26 mouse cellular contexts compared by ENCODE assay signal in genomic region chr2:170534803-170535174, GRCm38 (mm10). TPM values are rescaled to one million over a fixed set of nuclear protein-coding genes. Genes with fewer than 3 reads are reported as not detected.
DNase-seq lines count a peak whose midpoint lies in the region; ATAC-seq and TF ChIP-seq lines count a peak whose summit lies in the region.
"Had no signal": no experiment of that assay in that cellular context is flagged by ENCODE, and none has a peak within 500 bp of the region (broad histone marks: within the 10 kb centered on the region; RNA-seq: fewer than 3 reads in every experiment).

No protein-coding gene starts in this region.

- 88% methylated on average over 11 of the region's 11 CpGs for WGBS in forebrain, embryonic 15.5 days
- 90% methylated on average over 11 of the region's 11 CpGs for WGBS in forebrain, embryonic 14.5 days
- WGBS in hindbrain, embryonic 10.5 days, result 96% methylated on average over 11 of the region's 11 CpGs

- no peak overlapping the region for H3K9ac ChIP-seq in forebrain, embryonic 15.5 days (replicated peaks)
- H3K9ac ChIP-seq in forebrain, embryonic 14.5 days (ENCODE audit: low read length), result no peak overlapping the region
- H3K9ac ChIP-seq: embryonic facial prominence, embryonic 13.5 days; embryonic facial prominence, embryonic 15.5 days; forebrain, embryonic 12.5 days had no signal

- DNase-seq in forebrain, embryonic 14.5 days (ENCODE audit: low spot score), result no peak
- no peak for DNase-seq in testis, postnatal 10 days (ENCODE audit: low spot score)
- no peak for DNase-seq in hindbrain, embryonic 10.5 days (ENCODE audit: low spot score)
- DNase-seq: adrenal gland, adult 2 months; adrenal gland, postnatal 10 days; adrenal gland, postnatal 25 days; B cell, adult 2 months; cerebellum, adult 11 months; cerebellum, adult 18-20 months; cerebellum, adult 8-10 months; cerebellum, adult 9-11 months; cerebellum, postnatal 14 days; cerebellum, postnatal 36 days; embryo, embryonic 11 days had no signal

- no peak overlapping the region for H3K4me2 ChIP-seq in forebrain, embryonic 15.5 days (replicated peaks)
- no peak overlapping the region for H3K4me2 ChIP-seq in forebrain, embryonic 14.5 days (ENCODE audit: low read length)
- H3K4me2 ChIP-seq: embryonic facial prominence, embryonic 13.5 days; embryonic facial prominence, embryonic 15.5 days; forebrain, embryonic 12.5 days had no signal

- H3K36me3 ChIP-seq in forebrain, embryonic 15.5 days, result no peaks in the 10 kb centered on the region
- no peaks in the 10 kb centered on the region for H3K36me3 ChIP-seq in forebrain, embryonic 14.5 days (ENCODE audit: control insufficient read depth, insufficient read depth, low read length)
- H3K36me3 ChIP-seq in testis, adult 2 months (ENCODE audit: control insufficient read depth, insufficient read depth, low read length), result no peaks in the 10 kb centered on the region
- no peaks in the 10 kb centered on the region for H3K36me3 ChIP-seq in hindbrain, embryonic 10.5 days
- H3K36me3 ChIP-seq: embryonic facial prominence, embryonic 13.5 days; embryonic facial prominence, embryonic 15.5 days; forebrain, embryonic 10.5 days; forebrain, embryonic 12.5 days; G1E had no signal

- ATAC-seq in forebrain, embryonic 15.5 days (replicated peaks), result no peak
- no peak for ATAC-seq in forebrain, embryonic 14.5 days
- ATAC-seq: CD4-positive, CD25-positive, alpha-beta regulatory T cell, adult 4 months; Patski had no signal

- H3K4me3 ChIP-seq in forebrain, embryonic 15.5 days, result no peak overlapping the region
- H3K4me3 ChIP-seq in forebrain, embryonic 14.5 days (ENCODE audit: low read depth, low read length), result no peak overlapping the region
- H3K4me3 ChIP-seq in testis, adult 2 months (ENCODE audit: control insufficient read depth, low read depth, low read length), result peak overlapping the region; percentile 71
- H3K4me3 ChIP-seq in hindbrain, embryonic 10.5 days, result no peak overlapping the region
- H3K4me3 ChIP-seq: embryonic facial prominence, embryonic 13.5 days; embryonic facial prominence, embryonic 15.5 days; erythroblast, embryonic 14.5 days; forebrain, embryonic 10.5 days; forebrain, embryonic 12.5 days had no signal

- H3K4me1 ChIP-seq in forebrain, embryonic 15.5 days, result peaks cover 15% of the 10 kb centered on the region
- H3K4me1 ChIP-seq in forebrain, embryonic 14.5 days (ENCODE audit: control insufficient read depth, insufficient read depth, low read length), result no peaks in the 10 kb centered on the region
- peaks cover 4% of the 10 kb centered on the region for H3K4me1 ChIP-seq in testis, adult 2 months (ENCODE audit: control insufficient read depth, insufficient read depth, low read length)
- no peaks in the 10 kb centered on the region for H3K4me1 ChIP-seq in hindbrain, embryonic 10.5 days (replicated peaks)
- H3K4me1 ChIP-seq: embryonic facial prominence, embryonic 13.5 days; embryonic facial prominence, embryonic 15.5 days; forebrain, embryonic 12.5 days had no signal

- H3K27me3 ChIP-seq in forebrain, embryonic 15.5 days, result no peaks in the 10 kb centered on the region
- H3K27me3 ChIP-seq in forebrain, embryonic 14.5 days (replicated peaks; ENCODE audit: control insufficient read depth, insufficient read depth, low read length), result no peaks in the 10 kb centered on the region
- no peaks in the 10 kb centered on the region for H3K27me3 ChIP-seq in testis, adult 2 months (ENCODE audit: control insufficient read depth, insufficient read depth, low read length)
- no peaks in the 10 kb centered on the region for H3K27me3 ChIP-seq in hindbrain, embryonic 10.5 days (ENCODE audit: insufficient read depth, poor library complexity, severe bottlenecking)
- H3K27me3 ChIP-seq: CH12.LX; embryonic facial prominence, embryonic 13.5 days; embryonic facial prominence, embryonic 15.5 days; forebrain, embryonic 12.5 days; Patski had no signal

- no peak for TF ChIP-seq CTCF in testis, adult 2 months (IDR thresholded peaks at IDR 0.05; ENCODE audit: control insufficient read depth, insufficient read depth, insufficient replicate concordance, low read depth, low read length)

- H3K27ac ChIP-seq in forebrain, embryonic 15.5 days (replicated peaks), result peak overlapping the region; percentile 63; the same call in 1 of the 2 replicates
- no peak overlapping the region for H3K27ac ChIP-seq in forebrain, embryonic 14.5 days (ENCODE audit: low read depth, low read length)
- peak overlapping the region; percentile 72 for H3K27ac ChIP-seq in testis, adult 2 months (ENCODE audit: control insufficient read depth, insufficient read depth, low read depth, low read length)
- H3K27ac ChIP-seq in hindbrain, embryonic 10.5 days, result no peak overlapping the region
- H3K27ac ChIP-seq: embryonic facial prominence, embryonic 13.5 days; embryonic facial prominence, embryonic 15.5 days; forebrain, embryonic 10.5 days had no signal

- H3K9me3 ChIP-seq in forebrain, embryonic 15.5 days, result no peaks in the 10 kb centered on the region
- H3K9me3 ChIP-seq in forebrain, embryonic 14.5 days (replicated peaks; ENCODE audit: control insufficient read depth, low read length), result no peaks in the 10 kb centered on the region
- H3K9me3 ChIP-seq in hindbrain, embryonic 10.5 days, result no peaks in the 10 kb centered on the region
- H3K9me3 ChIP-seq: embryonic facial prominence, embryonic 13.5 days; embryonic facial prominence, embryonic 15.5 days; forebrain, embryonic 10.5 days; forebrain, embryonic 12.5 days had no signal

- TF ChIP-seq POLR2A in testis, adult 2 months (IDR thresholded peaks at IDR 0.05; ENCODE audit: control insufficient read depth, low read depth, low read length), result peak; percentile 86; the same call in 1 of the 2 replicates

RNA-seq across cellular contexts. Expression of gene Cyp24a1, which starts 37.8 kb away (rescaled TPM):
- polyA plus RNA-seq in forebrain, embryonic 15.5 days (2015; fragmentation: Nextera tagmentation; extraction: Ambion mirVana), result 0.05 and 0.10 TPM in 2 replicates
- polyA plus RNA-seq in forebrain, embryonic 14.5 days (2014; fragmentation: Nextera tagmentation; extraction: Ambion mirVana), result not detected in 2 replicates
- polyA plus RNA-seq in testis, adult 2 months (2012; rRNA removed), result 0.34 and 0.48 TPM in 2 replicates
- 0.07 and 0.17 TPM in 2 replicates for polyA plus RNA-seq in hindbrain, embryonic 10.5 days (2016; fragmentation: Nextera tagmentation; extraction: Ambion mirVana)
- polyA plus RNA-seq: CD4-positive, CD25-positive, alpha-beta regulatory T cell, adult 4 months; embryonic facial prominence, embryonic 11.5 days; embryonic facial prominence, embryonic 13.5 days; erythroblast, embryonic 14.5 days; forebrain, embryonic 12.5 days; G1E had no signal

RNA-seq across cellular contexts. Expression of gene Pfdn4, which starts 38.6 kb away (rescaled TPM):
- 124 and 126 TPM in 2 replicates for polyA plus RNA-seq in forebrain, embryonic 15.5 days (2015; fragmentation: Nextera tagmentation; extraction: Ambion mirVana)
- polyA plus RNA-seq in forebrain, embryonic 14.5 days (2014; fragmentation: Nextera tagmentation; extraction: Ambion mirVana), result 128 and 139 TPM in 2 replicates
- 7.7 and 10.8 TPM in 2 replicates for polyA plus RNA-seq in testis, adult 2 months (2012; rRNA removed)
- 93.1 and 104 TPM in 2 replicates for polyA plus RNA-seq in hindbrain, embryonic 10.5 days (2016; fragmentation: Nextera tagmentation; extraction: Ambion mirVana)

Comparison
In these comparisons a context has a peak if more than half of its experiments do, and no peak if none do; other contexts are left out.
1. H3K27ac ChIP-seq: peak in forebrain, embryonic 15.5 days (single experiment) and testis, adult 2 months (single experiment); none in forebrain, embryonic 14.5 days (single experiment) and hindbrain, embryonic 10.5 days (single experiment).